20 mouse cellular contexts compared by ENCODE assay signal in the genomic region with DNA sequence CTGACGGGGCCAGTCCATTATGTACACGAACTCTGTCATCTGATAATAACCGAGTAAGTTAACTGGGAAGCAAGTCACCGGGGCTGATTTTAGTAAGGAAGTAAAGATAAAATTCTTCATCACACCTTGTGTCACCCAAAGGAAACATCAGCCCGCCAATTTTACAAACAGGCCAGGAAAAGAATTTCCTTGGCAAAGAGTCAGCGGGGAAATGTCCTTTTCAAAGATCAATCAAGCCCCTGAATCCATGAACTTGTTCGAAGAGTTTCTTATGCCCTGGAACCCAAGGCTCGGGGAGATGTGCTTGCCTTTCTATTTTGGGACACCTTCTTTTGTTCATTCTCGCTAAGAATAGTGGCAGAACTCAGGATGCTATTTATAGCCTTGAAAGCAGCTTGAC. TPM values are rescaled to one million over a fixed set of nuclear protein-coding genes. Genes with fewer than 3 reads are reported as not detected.
DNase-seq lines count a peak whose midpoint lies in the region; ATAC-seq and TF ChIP-seq lines count a peak whose summit lies in the region.
"Had no signal": no experiment of that assay in that cellular context is flagged by ENCODE, and none has a peak within 500 bp of the region (broad histone marks: within the 10 kb centered on the region; RNA-seq: fewer than 3 reads in every experiment).

No protein-coding gene starts in this region.

- H3K27me3 ChIP-seq in heart, adult 2 months (ENCODE audit: control insufficient read depth, insufficient read depth, low read length): no peaks in the 10 kb centered on the region
- H3K27me3 ChIP-seq in heart, embryonic 15.5 days: no peaks in the 10 kb centered on the region
- H3K27me3 ChIP-seq: hindbrain, embryonic 12.5 days; limb, embryonic 12.5 days; liver, embryonic 13.5 days; midbrain, embryonic 15.5 days had no signal

- ATAC-seq in heart, embryonic 15.5 days (replicated peaks; ENCODE audit: insufficient number of reproducible peaks, insufficient read depth, low FRiP score, low read depth): no peak
- ATAC-seq: midbrain, embryonic 15.5 days had no signal

- peaks cover 2% of the 10 kb centered on the region for H3K36me3 ChIP-seq in heart, adult 2 months (ENCODE audit: control insufficient read depth, insufficient read depth, low read length)
- no peaks in the 10 kb centered on the region for H3K36me3 ChIP-seq in heart, embryonic 15.5 days
- H3K36me3 ChIP-seq: hindbrain, embryonic 12.5 days; limb, embryonic 12.5 days; liver, embryonic 13.5 days; midbrain, embryonic 15.5 days had no signal

- H3K4me2 ChIP-seq in heart, embryonic 15.5 days: peak overlapping the region; percentile 39
- H3K4me2 ChIP-seq: hindbrain, embryonic 12.5 days; limb, embryonic 12.5 days; liver, embryonic 13.5 days; midbrain, embryonic 15.5 days had no signal

- H3K9ac ChIP-seq in heart, adult 2 months (ENCODE audit: low read depth, low read length): no peak overlapping the region
- no peak overlapping the region for H3K9ac ChIP-seq in heart, embryonic 15.5 days
- H3K9ac ChIP-seq: hindbrain, embryonic 12.5 days; limb, embryonic 12.5 days; liver, embryonic 13.5 days; midbrain, embryonic 15.5 days had no signal

- H3K4me3 ChIP-seq in heart, adult 2 months: peak overlapping the region; percentile 30
- H3K4me3 ChIP-seq in heart, embryonic 15.5 days: no peak overlapping the region
- H3K4me3 ChIP-seq: hindbrain, embryonic 12.5 days; left cerebral cortex, adult 2 months; limb, embryonic 12.5 days; liver, embryonic 13.5 days; megakaryocyte, embryonic 14.5 days; midbrain, embryonic 15.5 days had no signal

- intact Hi-C loops in heart, adult 2 months (cut with DNase I): no loop called here

- peak overlapping the region; percentile 71 for H3K27ac ChIP-seq in heart, adult 2 months
- peak overlapping the region; percentile 70 for H3K27ac ChIP-seq in heart, embryonic 15.5 days
- H3K27ac ChIP-seq: hindbrain, embryonic 12.5 days; left cerebral cortex, adult 2 months; limb, embryonic 12.5 days; liver, embryonic 13.5 days; midbrain, embryonic 15.5 days had no signal

- DNase-seq in adrenal gland, adult (ENCODE audit: inconsistent age in 2 of 2, low spot score in 1 of 2): peak; percentile 20 to 50
- no peak for DNase-seq in adrenal gland, postnatal 14 days
- peak; percentile 11 for DNase-seq in kidney, adult 11 months
- DNase-seq in kidney, postnatal 4 days: no peak
- peak; percentile 9 to 22 for DNase-seq in heart, adult 2 months
- DNase-seq in layer of hippocampus, adult 18-20 months (ENCODE audit: low spot score in 2 of 2): no peak
- DNase-seq in spleen, postnatal 14 days (ENCODE audit: low spot score in 2 of 2): no peak
- DNase-seq: adrenal gland, postnatal 25 days; cerebellum, adult 8-10 months; gastrocnemius, postnatal 36 days; liver, embryonic 13.5 days; lung, postnatal 10 days; right cerebral cortex, postnatal 4 days had no signal

- H3K9me3 ChIP-seq in heart, embryonic 15.5 days (replicated peaks): no peaks in the 10 kb centered on the region
- H3K9me3 ChIP-seq: hindbrain, embryonic 12.5 days; limb, embryonic 12.5 days; liver, embryonic 13.5 days; midbrain, embryonic 15.5 days had no signal

- TF ChIP-seq CTCF in heart, adult 2 months (IDR thresholded peaks at IDR 0.05): no peak

- 11% methylated on average over 9 of the region's 9 CpGs for WGBS in heart, adult 2 months
- WGBS in heart, embryonic 15.5 days: 14% methylated on average over 9 of the region's 9 CpGs

- no peak for TF ChIP-seq EP300 in heart, adult 2 months (IDR thresholded peaks at IDR 0.05; ENCODE audit: insufficient read depth, low read depth, low read length)

- H3K4me1 ChIP-seq in heart, adult 2 months (ENCODE audit: control insufficient read depth, insufficient read depth, low read length): peaks cover 5% of the 10 kb centered on the region
- peaks cover 15% of the 10 kb centered on the region for H3K4me1 ChIP-seq in heart, embryonic 15.5 days (replicated peaks)
- H3K4me1 ChIP-seq: hindbrain, embryonic 12.5 days; limb, embryonic 12.5 days; liver, embryonic 13.5 days; midbrain, embryonic 15.5 days had no signal

- no peak for TF ChIP-seq POLR2A in heart, adult 2 months (IDR thresholded peaks at IDR 0.05; ENCODE audit: insufficient read depth, low read depth, low read length)

- H3K79me2 ChIP-seq in heart, adult 2 months (replicated peaks; ENCODE audit: control insufficient read depth, insufficient read depth, low read length): no peaks in the 10 kb centered on the region

RNA-seq across cellular contexts. Expression of gene Nr5a2, which starts 41.5 kb away (rescaled TPM):
- total RNA-seq in adrenal gland, postnatal 14 days (2021): 4.0 and 8.3 TPM in 2 replicates
- total RNA-seq in heart, adult 2 months (2021): under 1 TPM; 0.18 to 0.60 TPM
- polyA plus RNA-seq in heart, adult 2 months (2012; rRNA removed): 0.47 and 0.80 TPM in 2 replicates
- 0.30 and 0.39 TPM in 2 replicates for polyA plus RNA-seq in heart, embryonic 15.5 days (2015; fragmentation: Nextera tagmentation; extraction: Ambion mirVana)
- not detected for total RNA-seq in layer of hippocampus, adult 18-20 months (2021)
- total RNA-seq: left cerebral cortex, adult 2 months; neutrophil, adult 5-6 weeks had no signal

Comparison
In these comparisons a context has a peak if more than half of its experiments do, and no peak if none do; other contexts are left out.
1. DNase-seq: peak in adrenal gland, adult (2 of 2), kidney, adult 11 months (single experiment) and heart, adult 2 months (2 of 2); none in adrenal gland, postnatal 14 days (single experiment), kidney, postnatal 4 days (0 of 2), layer of hippocampus, adult 18-20 months (0 of 2) and spleen, postnatal 14 days (0 of 2).